Mouse (Mus musculus): Measurements from ENCODE around the gene Slc2a3.

The Slc2a3 gene

DNA sequence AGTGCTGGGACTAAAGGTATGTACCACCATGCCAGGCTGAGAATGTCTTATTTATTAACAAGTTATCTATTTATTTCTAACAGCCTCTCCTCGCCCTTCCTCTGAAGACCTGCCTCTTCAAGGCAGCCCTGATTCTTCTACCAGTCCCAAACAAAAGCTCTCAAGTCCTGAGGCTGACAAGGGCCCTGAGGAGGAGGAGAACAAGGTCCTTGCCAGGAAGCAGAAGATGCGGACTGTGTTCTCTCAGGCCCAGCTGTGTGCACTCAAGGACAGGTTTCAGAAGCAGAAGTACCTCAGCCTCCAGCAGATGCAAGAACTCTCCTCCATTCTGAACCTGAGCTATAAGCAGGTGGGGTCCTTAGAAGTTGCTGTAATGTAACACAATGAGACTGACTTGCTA, 90.0 kb downstream of the Slc2a3 start:
- peak; percentile 48 for DNase-seq (ENCODE audit: low read depth, low spot score)

DNA sequence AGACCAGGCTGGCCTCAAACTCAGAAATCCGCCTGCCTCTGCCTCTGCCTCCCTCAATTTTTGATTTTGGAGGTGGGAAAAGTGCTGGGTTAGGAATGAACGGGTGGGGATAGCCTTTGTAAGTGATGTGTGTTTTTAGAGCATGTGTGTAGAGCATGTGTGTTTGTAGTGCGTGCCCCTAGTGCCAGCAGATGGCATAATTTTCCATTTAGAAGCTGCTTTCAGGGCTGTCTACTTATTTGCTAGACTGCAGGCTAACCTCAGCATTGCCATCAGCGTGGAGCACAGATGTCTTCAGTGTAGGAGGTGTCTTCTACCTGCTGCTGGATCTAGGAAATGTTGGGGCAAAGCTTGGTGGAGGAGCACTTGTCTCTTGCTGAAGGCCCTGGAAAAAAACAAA, 92.6 kb downstream of the Slc2a3 start:
- peak; percentile 58 for DNase-seq (ENCODE audit: low read depth, low spot score)

DNA sequence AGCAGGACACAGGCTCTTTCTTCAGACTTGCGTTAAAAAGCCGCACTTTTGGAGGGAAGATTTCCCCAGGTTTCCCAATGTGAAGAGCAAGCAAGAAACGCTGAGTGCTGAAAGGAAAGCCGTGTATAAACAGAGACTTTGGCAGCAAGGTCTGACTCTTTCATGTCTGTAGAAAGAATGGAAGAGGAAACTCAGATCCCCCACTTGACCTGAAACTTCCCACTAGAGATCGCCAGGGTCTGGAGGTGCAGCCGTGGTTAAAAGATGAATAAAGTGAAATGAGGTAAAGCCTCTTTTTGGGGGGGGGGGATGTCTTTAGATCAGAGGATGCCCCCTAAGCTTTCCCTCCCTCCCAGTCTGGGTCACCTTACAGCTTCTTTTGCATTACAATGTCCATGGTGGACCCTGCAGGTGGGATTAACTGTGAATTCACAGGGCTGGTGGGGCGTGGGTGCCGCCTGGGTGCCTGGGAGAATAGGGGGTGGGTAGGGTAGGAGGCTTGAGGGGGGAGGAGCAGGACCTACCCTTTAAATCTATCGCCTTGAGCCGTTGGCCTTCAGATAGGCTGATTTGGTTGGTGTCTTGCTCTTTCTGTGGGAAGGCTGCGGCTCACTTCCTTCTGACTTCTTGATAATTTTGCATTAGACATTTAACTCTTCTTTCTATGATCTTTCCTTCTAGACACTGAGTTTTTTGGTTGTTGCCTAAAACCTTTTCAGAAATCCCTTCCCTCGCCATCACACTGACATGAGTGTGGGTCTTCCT, 94.2 kb downstream of the Slc2a3 start, which contains the start of gene Nanog:
TSS of gene Nanog (plus strand) at position 454 of the 765 bp plus-strand sequence.
- peak; percentile 93 for DNase-seq (ENCODE audit: low read depth, low spot score)

DNA sequence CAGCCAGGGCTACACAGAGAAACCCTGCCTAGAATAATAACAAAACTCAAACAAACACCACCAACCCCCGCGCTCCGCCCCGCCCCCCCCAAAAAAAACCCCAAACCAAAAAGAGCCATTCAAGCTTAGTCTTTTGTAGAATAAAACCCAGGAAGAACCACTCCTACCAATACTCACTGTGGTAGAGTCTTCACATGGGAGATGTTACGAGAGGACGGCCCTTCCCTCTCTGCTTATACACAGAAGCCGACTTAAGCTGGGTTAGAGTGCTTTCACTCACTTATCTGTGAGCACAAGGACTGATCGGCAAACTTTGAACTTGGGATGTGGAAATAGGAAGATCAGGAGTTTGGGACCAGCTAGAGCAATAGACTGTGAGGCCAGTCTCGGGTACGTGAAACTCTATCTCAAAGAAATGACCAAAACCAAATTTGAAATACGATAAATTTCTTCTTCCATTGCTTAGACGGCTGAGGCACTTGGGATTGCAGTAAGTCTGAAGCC, 95.1 kb downstream of the Slc2a3 start:
- DNase-seq (ENCODE audit: low read depth, low spot score): peak; percentile 59

DNA sequence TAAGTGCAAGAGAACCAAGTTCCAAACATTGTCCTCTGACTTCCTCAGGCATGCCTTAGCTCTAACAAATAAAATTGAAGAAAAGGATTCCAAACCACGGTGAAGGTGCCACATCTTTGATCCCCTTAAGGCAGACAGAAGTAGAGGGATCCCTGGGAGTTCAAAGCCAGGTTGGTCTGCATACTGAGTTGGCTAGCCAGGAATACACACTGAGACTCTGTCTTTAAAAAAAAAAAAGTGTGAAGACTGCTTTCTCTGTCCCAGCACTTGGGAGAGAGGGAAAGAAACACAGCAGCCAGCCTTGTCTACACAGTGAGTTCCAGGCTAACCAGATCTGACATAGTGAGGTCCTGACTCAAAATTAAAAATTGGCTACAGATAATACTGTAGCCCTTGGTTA, 97.7 kb downstream of the Slc2a3 start:
- DNase-seq (ENCODE audit: low read depth, low spot score): peak; percentile 63

DNA sequence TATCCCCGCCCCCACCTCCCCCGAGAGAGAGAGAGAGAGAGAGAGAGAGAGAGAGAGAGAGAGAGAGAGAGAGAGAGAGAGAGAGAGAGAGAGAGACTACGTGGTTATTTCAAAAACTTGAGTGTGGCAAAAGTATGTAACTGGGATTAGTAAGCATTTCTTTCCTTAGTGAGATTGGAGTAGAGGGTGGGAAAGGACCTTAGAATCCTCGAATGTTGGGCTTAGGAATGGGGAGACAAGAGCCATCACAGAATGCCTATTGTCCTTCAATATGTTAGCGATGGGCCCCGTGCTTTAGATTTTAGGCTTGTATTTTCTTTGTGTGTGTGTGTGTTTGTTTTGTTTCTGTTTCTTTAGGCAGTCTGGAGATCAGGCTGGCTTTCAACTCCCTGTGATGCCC, 98.2 kb downstream of the Slc2a3 start:
- no peak for DNase-seq (ENCODE audit: low read depth, low spot score)

DNA sequence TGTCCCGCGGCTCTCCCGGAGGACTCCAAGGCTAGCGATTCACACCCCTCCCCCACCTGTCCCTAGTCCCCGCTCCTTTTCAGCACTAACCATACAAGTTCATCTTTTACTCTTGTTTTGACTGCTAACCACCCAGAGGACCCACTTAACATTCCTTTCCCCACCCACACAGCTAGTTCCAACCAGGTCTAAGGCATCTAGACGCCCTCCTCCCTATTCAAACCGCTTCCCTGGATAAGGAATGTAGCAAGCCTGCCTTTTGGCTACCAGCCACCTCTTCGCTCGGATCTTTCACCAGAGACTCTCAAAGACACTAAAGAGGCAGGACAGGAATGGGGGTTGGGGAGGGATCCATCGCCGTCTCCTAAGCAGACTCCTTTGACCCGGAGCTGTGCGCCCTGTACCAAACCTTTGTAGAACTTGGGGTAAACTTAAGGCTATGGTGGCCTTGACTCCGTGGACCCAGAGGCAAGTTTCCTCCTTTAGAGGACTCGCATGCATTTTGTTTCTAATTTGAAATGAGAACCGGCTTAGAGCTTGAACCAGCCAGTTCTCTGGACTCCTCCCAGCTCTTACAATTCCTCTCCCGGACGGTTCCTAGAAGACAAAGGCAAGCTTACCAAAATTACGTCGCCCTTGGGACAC, 98.8 kb downstream of the Slc2a3 start:
- DNase-seq (ENCODE audit: low read depth, low spot score): peak; percentile 100

DNA sequence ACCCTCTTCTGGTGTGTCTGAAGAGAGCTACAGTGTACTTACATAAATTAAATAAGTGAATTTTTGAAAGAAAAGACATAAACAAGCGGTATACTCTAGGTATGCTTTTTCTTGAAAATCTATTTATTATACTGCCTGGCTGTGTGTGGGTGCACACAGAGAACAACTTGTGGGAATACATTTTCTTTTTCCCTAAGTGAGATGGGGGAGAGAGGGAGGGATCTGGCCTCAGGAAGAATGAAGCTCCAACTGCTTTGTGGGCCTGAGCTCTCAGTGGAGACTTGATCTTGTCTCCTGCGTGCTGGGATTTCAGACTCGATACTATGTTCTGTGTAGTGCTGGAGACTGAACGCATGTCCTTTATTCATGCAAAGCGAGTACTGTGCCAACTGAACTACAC, 99.6 kb downstream of the Slc2a3 start:
- no peak for DNase-seq (ENCODE audit: low read depth, low spot score)

DNA sequence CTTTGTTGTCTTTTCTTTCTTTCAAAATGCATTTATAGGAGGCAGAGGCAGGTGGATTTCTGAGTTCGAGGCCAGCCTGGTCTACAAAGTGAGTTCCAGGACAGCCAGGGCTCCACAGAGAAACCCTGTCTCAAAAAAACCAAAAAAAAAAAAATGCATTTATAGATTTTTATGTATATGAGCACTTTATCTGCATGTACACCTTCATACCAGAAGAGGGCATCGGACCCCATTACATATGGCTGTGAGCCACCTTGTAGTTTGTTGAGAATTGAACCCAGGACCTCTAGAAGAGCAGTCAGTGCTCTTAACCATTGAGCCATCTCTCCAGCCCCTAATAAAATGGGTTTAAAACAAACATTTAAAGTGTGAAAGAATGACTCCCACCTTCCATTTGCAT, 101.8 kb downstream of the Slc2a3 start:
- DNase-seq (ENCODE audit: low read depth, low spot score): peak; percentile 50

DNA sequence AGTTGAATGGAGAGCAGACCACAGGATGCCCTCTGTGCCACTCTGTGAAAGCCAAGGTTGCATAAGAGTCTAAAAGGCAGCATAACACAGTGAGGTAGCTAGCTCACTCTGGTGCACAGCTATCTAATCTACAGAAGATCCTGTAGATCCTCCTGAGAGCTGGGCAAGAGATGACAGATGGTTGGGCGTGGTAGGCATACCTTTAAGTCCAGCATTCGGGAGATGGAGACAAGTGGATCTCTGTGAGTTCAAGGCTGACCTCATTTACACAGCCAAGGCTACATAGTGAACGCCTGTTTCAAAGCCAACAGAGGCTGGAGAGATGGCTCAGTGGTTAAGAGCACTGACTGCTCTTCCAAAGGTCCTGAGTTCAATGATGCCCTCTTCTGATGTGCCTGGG, 106.0 kb downstream of the Slc2a3 start:
- DNase-seq (ENCODE audit: low read depth, low spot score): no peak

DNA sequence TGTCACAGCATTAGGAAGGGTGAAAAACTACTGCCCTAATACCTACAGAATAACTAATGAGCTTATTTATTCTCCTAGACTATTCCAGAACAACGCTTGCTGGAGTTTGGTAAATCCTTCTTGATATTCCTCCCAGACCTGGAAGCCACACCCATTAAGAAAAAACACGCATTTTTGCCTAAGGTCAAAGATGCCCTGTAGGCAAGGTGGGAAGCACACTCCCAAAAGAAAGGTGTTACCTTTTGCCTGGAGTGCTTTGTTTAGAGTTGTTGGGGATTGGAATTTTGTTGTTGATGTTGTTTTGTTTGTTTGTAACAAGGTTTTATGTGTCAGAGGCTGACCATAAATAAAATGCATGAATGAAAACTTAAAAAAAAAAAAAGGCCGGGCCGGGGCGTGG, 111.4 kb downstream of the Slc2a3 start:
- DNase-seq (ENCODE audit: low read depth, low spot score): peak; percentile 78

DNA sequence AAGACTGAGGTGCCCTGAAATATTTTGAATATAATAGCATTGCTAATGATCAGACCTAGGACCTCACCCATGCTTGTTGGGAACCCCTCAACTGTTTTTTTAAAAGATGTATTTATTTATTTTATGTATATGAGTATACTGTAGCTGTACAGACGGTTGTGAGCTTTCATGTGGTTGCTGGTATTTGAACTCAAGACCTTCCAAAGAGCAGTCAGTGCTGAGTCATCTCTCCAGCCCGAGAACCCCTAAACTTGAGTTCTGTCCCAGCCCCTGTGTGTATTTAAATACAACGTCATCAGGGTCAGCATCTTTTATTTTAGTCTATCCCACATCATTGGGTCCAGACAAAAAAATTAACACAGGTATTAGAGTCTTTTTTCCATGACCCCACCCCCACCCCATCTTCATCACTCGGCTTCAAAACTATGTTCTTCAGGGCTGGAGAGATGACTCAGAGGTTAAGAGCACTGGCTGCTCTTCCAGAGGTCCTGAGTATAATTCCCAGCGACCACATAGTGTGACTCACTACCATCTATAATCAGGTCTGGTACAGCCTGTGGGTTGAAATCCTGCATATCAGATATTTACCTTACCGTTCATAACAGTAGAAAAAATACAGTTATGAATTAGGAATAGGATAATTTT, 111.9 kb downstream of the Slc2a3 start:
- DNase-seq (ENCODE audit: low read depth, low spot score): no peak

DNA sequence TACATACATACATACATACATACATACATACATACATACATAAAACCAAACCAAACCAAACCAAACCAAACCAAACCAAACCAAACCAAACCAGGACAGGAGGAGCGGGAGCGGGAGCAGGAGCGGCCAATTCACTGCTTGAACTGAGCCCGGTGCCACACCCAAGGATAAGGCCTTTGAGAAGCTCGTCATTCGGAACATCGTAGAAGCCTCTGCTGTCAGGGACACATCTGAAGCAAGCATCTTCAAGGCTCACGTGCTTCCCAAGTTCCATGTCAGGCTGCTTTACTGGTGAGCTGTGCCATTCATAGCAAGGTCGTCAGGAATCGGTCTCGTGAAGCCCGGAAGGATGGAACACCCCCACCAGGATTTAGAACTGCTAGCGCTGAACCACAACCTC, 114.7 kb downstream of the Slc2a3 start:
- DNase-seq (ENCODE audit: low read depth, low spot score): peak; percentile 43

DNA sequence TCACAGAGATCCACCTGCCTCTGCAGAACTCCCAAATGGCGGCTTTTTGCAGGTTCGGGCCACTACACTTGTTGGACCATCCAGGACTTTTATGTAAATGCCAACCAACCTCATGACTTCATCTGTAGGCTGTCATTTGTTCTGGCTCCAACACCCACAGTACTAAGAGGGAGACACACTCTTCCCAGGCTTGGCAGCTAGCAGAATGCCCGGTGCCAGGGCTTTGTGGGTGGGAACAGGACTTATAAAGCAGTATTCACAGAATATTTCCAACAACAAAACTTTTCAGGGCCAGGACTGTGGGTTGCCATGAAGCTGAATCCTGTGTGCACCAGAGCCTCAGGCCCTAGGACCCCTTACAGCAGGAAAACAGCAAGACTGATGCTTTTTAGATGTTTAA, 118.8 kb downstream of the Slc2a3 start:
- DNase-seq (ENCODE audit: low read depth, low spot score): no peak

Data from R1 (cell line).